Mouse (Mus musculus): Measurements from ENCODE around the gene Tmem145. TPM values are rescaled to one million over a fixed set of nuclear protein-coding genes. Genes with fewer than 3 reads are reported as not detected.

Gene Tmem145
- polyA plus RNA-seq, 1 experiment, result not detected

DNA sequence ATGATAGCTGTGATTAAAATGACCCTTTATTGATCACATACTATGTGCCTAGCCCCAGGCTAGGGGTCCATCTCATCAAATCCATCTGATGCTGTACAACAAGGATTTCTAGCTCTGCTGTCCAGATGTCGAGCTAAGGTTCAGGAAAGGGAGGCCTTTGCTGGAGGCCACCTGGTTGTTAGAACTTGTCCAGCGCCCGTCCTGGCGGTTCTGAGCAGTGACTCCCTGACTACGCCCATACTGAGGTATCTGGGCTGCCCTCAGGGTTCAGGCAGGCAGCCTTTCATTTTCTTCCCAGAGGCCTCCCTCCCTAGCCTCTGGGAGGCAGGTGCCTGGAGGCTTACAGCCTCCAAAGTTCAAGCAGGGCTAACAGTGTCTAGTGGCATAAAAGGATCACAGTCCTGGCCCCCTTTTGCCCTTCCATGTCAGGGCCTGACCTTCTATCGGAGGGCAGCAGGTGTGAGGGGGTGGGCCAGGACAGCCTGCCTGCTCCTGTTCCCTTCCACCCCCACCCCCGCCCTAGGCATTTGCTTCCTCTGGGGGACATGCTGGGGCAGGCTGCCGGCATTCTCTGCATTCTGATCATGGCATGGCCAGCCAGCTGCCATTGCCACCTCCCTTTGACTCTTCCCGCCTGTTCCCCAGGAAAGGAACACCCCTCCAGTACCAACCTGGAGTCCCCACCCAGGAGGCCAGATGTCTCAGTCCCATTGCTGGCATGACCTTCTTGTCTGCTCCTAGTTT lies 30.2 kb upstream of the Tmem145 start:
- Histone ChIP-seq H3K4me3 (ENCODE audit: extremely low read depth, insufficient read depth, insufficient read length) (no peak overlapping the region), H3K36me3 (ENCODE audit: control insufficient read depth, insufficient read depth, low read length) (peaks cover 14% of the 10 kb centered on the region; the same call in 1 of the 2 replicates), H3K27ac (ENCODE audit: insufficient read depth, low read length) (no peak overlapping the region), H3K27me3 (ENCODE audit: control insufficient read depth, insufficient read depth, low read length) (no peaks in the 10 kb centered on the region), H3K4me1 (ENCODE audit: control insufficient read depth, insufficient read depth, insufficient read length) (peaks cover 30% of the 10 kb centered on the region)
- TF ChIP-seq POLR2A (IDR thresholded peaks at IDR 0.05; ENCODE audit: low read depth, low read length), result no peak
- no peak for TF ChIP-seq CTCF (IDR thresholded peaks at IDR 0.05; ENCODE audit: extremely low read depth, insufficient read depth, insufficient read length, insufficient replicate concordance)
- DNase-seq (ENCODE audit: low read depth in 1 of 2, low spot score in 2 of 2), result no peak
- 89% methylated on average over 9 of the region's 9 CpGs for whole genome bisulfite sequencing

DNA sequence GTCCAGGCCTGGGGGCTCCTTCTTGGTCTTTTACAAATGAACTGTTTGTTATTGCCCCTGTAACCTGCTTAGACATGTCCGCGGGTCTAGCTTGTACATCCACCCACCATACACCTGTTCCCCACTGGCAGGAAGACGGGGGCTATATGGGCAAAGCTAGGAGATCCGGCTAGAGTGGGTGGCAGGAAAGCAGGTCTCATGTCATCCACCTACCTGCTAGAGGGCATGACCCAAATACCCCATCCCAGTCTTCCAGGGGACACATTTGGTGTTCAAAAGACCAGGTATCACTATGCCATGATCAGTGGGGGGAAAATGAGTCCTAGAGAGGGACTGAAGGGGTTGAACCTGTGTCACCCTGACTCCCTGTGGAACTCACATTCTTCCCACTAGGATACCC lies 28.5 kb upstream of the Tmem145 start:
- H3K4me3 ChIP-seq (ENCODE audit: extremely low read depth, insufficient read depth, insufficient read length), result no peak overlapping the region
- peaks cover 29% of the 10 kb centered on the region for H3K4me1 ChIP-seq (ENCODE audit: control insufficient read depth, insufficient read depth, insufficient read length)
- TF ChIP-seq POLR2A (IDR thresholded peaks at IDR 0.05; ENCODE audit: low read depth, low read length) (no peak), CTCF (IDR thresholded peaks at IDR 0.05; ENCODE audit: extremely low read depth, insufficient read depth, insufficient read length, insufficient replicate concordance) (no peak)
- 75% methylated on average over 4 of the region's 4 CpGs for WGBS
- H3K27me3 ChIP-seq (ENCODE audit: control insufficient read depth, insufficient read depth, low read length), result no peaks in the 10 kb centered on the region
- 0 out of 2 replicates have a peak overlapping the region, but pooled peaks have one; percentile 2 for H3K27ac ChIP-seq (ENCODE audit: insufficient read depth, low read length)
- 0 out of 2 replicates have a peak, but pooled peaks cover 6% of the 10 kb centered on the region for H3K36me3 ChIP-seq (ENCODE audit: control insufficient read depth, insufficient read depth, low read length)
- no peak for DNase-seq (ENCODE audit: low read depth in 1 of 2, low spot score in 2 of 2)

DNA sequence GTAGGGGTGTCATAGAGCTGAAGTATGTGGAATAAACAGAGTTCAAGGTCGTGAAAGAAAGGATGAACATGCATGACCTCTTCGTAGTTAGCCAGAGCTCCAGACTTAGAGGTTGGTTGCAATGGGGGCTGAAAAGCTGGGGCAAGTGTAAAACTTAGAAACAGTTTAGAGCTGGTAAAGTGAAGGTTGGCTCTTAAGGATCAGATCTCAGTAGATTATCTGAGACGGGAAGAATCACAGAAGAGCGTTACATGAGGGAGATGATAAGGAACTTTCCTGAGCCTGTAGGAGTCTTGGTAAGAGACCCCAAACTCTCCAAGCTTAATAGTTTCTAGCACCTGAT lies 27.9 kb upstream of the Tmem145 start:
- 7% methylated on average over 4 of the region's 4 CpGs for WGBS
- Histone ChIP-seq H3K27ac (ENCODE audit: insufficient read depth, low read length) (peak overlapping the region; percentile 48; the same call in 1 of the 2 replicates), H3K4me1 (ENCODE audit: control insufficient read depth, insufficient read depth, insufficient read length) (peaks cover 29% of the 10 kb centered on the region), H3K36me3 (ENCODE audit: control insufficient read depth, insufficient read depth, low read length) (0 out of 2 replicates have a peak, but pooled peaks cover 2% of the 10 kb centered on the region), H3K27me3 (ENCODE audit: control insufficient read depth, insufficient read depth, low read length) (no peaks in the 10 kb centered on the region), H3K4me3 (ENCODE audit: extremely low read depth, insufficient read depth, insufficient read length) (peak overlapping the region; percentile 75; the same call in 1 of the 2 replicates)
- TF ChIP-seq CTCF (IDR thresholded peaks at IDR 0.05; ENCODE audit: extremely low read depth, insufficient read depth, insufficient read length, insufficient replicate concordance) (no peak), POLR2A (IDR thresholded peaks at IDR 0.05; ENCODE audit: low read depth, low read length) (no peak)
- DNase-seq (ENCODE audit: low read depth in 1 of 2, low spot score in 2 of 2), result no peak

DNA sequence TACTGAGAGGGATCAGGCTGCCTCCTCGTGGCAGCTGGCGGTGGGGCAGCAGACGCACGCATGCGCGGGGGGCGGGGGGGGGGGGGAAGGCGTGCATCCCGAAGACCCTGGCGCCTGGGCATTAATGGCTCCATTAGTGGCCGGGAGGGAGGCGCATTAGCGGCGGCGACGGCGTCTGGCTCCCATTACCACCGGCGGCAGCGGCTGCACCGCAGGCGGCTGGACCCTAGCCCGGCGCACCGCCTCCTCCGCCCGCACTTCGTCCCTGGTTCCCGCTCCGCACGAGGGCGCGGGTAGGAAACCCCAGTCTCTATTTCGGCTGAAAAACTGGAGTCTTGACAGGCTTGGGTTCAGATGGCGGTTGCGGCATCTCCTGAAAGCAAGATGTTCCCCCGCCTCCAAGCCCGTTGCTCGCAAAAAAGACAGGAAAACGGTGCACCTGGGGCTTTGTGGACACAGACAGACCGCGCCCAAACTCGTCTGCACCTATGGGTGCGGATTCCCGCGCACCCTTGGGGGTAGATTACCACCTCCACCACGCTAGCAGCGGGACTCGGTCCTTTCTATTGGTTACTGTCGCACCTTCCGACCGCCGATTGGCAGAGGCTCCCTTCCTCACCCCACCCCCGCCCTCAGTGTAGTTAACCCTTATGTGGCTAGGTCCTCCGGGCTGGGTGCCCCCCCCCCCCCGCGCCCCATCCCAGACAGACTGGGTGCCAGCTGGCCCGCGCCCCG lies 27.4 kb upstream of the Tmem145 start:
- peak; percentile 86 to 91 for DNase-seq (ENCODE audit: low read depth in 1 of 2, low spot score in 2 of 2)
- peak overlapping the region; percentile 75 for H3K4me3 ChIP-seq (ENCODE audit: extremely low read depth, insufficient read depth, insufficient read length)
- peaks cover 32% of the 10 kb centered on the region for H3K4me1 ChIP-seq (ENCODE audit: control insufficient read depth, insufficient read depth, insufficient read length)
- WGBS, result 1% methylated on average over 47 of the region's 60 CpGs
- no peaks in the 10 kb centered on the region for H3K36me3 ChIP-seq (ENCODE audit: control insufficient read depth, insufficient read depth, low read length)
- no peaks in the 10 kb centered on the region for H3K27me3 ChIP-seq (ENCODE audit: control insufficient read depth, insufficient read depth, low read length)
- peak; percentile 51 for TF ChIP-seq POLR2A (IDR thresholded peaks at IDR 0.05; ENCODE audit: low read depth, low read length)
- peak; percentile 46; the same call in 1 of the 2 replicates for TF ChIP-seq CTCF (IDR thresholded peaks at IDR 0.05; ENCODE audit: extremely low read depth, insufficient read depth, insufficient read length, insufficient replicate concordance)
- H3K27ac ChIP-seq (ENCODE audit: insufficient read depth, low read length), result peak overlapping the region; percentile 97

DNA sequence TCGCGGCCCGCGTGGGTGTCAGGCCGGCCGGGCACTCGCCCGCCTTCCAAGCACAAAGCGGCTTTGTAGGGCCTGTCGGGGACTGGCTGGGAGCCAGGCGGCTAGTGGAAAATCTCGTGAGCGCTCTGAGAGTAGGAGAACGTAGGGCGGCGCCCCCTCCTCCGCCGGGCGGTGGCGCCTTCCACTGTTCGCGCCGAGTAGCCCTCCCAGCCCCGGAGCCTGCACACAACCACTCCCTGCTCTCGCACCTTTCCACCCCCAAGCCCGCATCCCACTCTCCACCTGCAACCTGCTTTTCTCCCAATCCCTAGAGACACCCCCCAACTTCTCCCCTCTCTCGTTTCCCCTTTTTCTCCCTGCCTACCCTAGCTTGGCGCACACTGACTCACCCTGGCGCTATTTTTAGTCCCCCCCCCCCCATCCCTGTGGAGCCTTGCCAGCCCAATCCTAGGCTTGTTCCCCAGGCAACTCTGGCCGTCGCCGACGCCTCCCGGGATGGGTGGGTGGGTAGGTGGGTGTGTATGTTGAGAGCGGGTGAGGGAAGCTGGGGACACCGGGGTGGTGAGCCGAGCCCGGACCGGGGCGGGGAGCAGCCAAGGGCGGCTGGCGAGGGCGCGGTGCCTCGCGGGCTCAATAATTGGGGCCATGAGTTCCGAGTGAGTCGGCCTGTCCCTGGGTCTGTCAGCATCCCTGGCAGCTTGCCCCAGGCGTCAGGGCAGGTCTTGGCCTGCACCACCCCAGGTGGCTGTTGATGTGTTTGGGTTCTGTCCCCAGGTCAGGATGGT lies 26.6 kb upstream of the Tmem145 start:
- no peaks in the 10 kb centered on the region for H3K27me3 ChIP-seq (ENCODE audit: control insufficient read depth, insufficient read depth, low read length)
- TF ChIP-seq CTCF (IDR thresholded peaks at IDR 0.05; ENCODE audit: extremely low read depth, insufficient read depth, insufficient read length, insufficient replicate concordance), result 0 out of 2 replicates have a peak, but pooled peaks have one; percentile 14
- peak; percentile 33 for TF ChIP-seq POLR2A (IDR thresholded peaks at IDR 0.05; ENCODE audit: low read depth, low read length)
- DNase-seq (ENCODE audit: low read depth in 1 of 2, low spot score in 2 of 2), result peak; percentile 85 to 87
- H3K27ac ChIP-seq (ENCODE audit: insufficient read depth, low read length), result peak overlapping the region; percentile 97
- H3K4me3 ChIP-seq (ENCODE audit: extremely low read depth, insufficient read depth, insufficient read length), result peak overlapping the region; percentile 75
- peaks cover 36% of the 10 kb centered on the region for H3K4me1 ChIP-seq (ENCODE audit: control insufficient read depth, insufficient read depth, insufficient read length)
- H3K36me3 ChIP-seq (ENCODE audit: control insufficient read depth, insufficient read depth, low read length), result no peaks in the 10 kb centered on the region
- under 1% methylated on average over 38 of the region's 49 CpGs for WGBS

Measured in spleen, adult 2 months (tissue).